Mouse (Mus musculus) left cerebral cortex, postnatal 10 days (tissue): ENCODE results near the gene Mettl8. TPM values are rescaled to one million over a fixed set of nuclear protein-coding genes. Genes with fewer than 3 reads are reported as not detected.

ENCODE experiments used
- DNase-seq, 2 experiments: peaks; one replicate each; pipeline ENCODE4 v3.0.0; 2021 to 2022; ENCODE audit warnings: low spot score in 2 of 2, mixed read lengths in 1 of 2; ENCODE audit errors: extremely low spot score in 1 of 2
- intact Hi-C: fragments of 180-260 bp; cut with DNase I; formaldehyde crosslinking; loops from one replicate; pipeline ENCODE4 v1.15.1; 2025
- total RNA-seq, 2 experiments: library from RNA; stranded (reverse); gene quantifications; 2 replicates each; pipeline ENCODE4 v1.2.3; 2021

Gene Mettl8
- 10 to 100 TPM; 13.2 to 13.6 TPM for total RNA-seq

GRCm38 (mm10) chr2:71055300-71056114, at the start of gene Mettl8, which contains the start of gene Dcaf17:
Gene Mettl8, minus strand, starts transcription at chr2:71055583.
Gene Dcaf17, plus strand, starts transcription at chr2:71055328.
- intact Hi-C loops, result loop anchor here (10.0 kb wide), 1 partner anchor 351 kb away; no protein-coding TSS in a partner anchor

DNA sequence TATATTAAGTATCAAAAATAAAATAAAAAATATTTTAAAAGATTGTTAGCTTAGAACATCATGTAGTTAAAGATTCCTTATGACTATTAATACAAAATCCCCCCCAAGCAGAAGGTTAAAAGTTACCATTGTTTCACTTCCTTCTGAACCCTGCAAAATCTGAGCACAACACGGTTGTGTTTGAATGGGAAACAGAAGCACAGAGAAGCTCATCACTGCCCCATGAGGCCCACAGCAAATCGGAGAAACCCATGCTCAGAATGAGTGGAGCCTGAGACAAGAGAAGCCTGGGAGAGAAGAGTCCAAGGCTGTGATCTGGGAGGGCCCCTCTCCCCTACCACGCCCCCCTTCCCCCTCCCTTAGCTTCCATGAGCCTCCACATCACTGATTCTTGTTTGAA, 49.3 kb upstream of the Mettl8 start:
- DNase-seq, result no peak
- intact Hi-C loops, result no loop called here

More at GRCm38 (mm10) chr2:71055300-71056114, at the start of gene Mettl8, which contains the start of gene Dcaf17:
- DNase-seq, result peak; percentile 87 to 92

DNA sequence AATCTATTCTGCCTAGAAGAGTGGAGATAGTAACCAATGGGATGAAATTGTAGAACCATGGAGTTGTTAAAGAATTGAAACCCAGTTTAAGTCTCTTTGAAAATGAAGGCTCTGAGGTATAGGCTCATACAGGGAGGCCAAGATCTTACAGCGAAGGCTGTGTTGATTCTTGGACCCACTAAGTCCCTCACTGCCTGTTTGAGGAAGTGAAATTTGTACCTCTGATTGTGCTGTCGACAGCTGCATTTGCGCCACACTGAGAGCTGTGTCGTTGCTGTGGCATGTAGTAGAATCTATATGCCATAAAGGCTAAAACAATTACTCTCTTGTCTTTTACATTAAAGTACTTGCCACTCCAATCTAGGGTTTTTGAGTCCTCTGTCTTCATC, 47.9 kb upstream of the Mettl8 start:
- intact Hi-C loops, result no loop called here
- no peak for DNase-seq

- intact Hi-C loops, result no loop called here
- DNase-seq, result peak in 1 of 2 experiments; percentile 40
Observed at GRCm38 (mm10) chr2:71102621-71103291, 47.4 kb upstream of the Mettl8 start.

DNA sequence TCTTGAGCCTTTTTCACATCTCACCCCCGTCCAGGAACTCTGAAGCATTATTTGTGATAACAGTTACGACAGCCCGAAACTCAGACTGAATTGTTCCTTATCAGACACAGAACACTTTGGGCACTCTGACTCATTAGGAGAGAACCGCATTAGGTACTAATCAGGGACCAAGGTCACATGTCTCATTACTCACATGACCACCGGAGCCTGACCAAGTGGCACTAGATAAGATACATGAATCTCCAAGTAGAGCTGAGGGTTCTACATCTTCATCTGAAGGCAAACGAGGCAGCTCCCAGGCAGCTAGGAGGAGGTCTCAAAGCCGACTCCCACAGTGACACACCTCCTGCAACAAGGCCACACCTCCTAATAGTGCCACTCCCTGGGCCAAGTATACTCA, 40.8 kb upstream of the Mettl8 start:
- no peak for DNase-seq
- intact Hi-C loops, result no loop called here

DNA sequence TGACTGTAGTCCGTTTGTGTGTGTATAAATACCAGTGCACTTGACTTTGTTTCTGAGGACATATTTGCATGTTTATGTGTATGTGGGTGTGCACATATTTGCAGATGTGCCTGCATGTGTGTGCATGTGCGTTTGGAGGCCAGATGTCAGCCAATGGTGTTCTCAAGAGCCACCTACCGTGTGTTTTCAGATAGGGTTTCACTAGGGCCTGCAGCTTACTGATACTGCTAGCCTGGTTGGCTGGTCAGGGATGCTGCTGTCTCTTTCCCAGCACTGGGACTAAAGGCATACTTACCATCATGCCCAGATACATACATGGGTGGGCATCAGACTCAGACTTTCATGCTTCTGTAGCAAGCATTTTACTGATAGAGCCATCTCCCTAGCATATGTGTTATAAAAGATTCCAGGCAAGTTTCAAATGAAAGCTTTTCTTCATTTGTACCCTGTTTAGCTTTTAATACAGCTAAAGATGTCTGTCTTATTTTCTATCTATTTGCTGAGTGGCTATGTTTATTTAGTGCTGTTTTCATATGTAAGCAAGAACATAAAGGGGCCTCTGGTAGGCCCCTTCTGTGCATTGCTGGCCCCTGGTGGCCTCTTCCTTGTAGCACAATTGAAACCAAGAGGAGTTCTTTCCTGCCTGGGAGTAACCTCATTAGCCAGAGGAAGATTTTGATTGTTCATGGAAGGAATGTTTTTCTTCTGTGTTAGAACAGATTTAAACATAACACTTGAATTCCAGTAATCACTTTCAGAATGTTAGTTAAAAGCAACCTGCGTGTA, 35.5 kb upstream of the Mettl8 start:
- DNase-seq, result no peak
- intact Hi-C loops, result no loop called here

- intact Hi-C loops, result no loop called here
- DNase-seq, result no peak
Observed at GRCm38 (mm10) chr2:71089766-71090165, 34.4 kb upstream of the Mettl8 start.

- intact Hi-C loops, result no loop called here
- DNase-seq, result no peak
Observed at GRCm38 (mm10) chr2:71083454-71084193, 28.2 kb upstream of the Mettl8 start.

GRCm38 (mm10) chr2:71082416-71082815, 27.0 kb upstream of the Mettl8 start:
- DNase-seq, result no peak
- intact Hi-C loops, result no loop called here

DNA sequence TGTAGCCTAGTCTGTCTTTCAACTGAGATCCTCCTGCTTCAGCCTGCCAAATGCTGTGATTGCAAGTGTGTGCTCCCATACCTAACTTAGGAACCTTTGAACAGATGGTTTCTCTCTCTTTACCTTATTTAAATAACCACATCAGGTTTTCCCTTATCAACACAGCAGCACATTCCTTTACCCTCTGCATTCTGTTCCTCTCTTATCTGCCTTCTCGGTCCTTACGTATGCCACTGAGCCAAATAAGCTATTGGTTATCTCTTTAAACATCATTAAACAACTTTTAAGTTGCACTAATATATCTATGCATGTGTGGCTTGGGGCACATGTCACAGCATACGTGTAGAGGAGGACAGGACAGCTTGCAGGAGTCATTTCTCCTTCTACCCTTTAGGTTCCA, 18.4 kb upstream of the Mettl8 start:
- DNase-seq, result no peak
- intact Hi-C loops, result no loop called here

- intact Hi-C loops, result no loop called here
- DNase-seq, result no peak
Observed at GRCm38 (mm10) chr2:71073330-71073729, 17.9 kb upstream of the Mettl8 start.

- intact Hi-C loops, result no loop called here
- DNase-seq, result no peak
Observed at GRCm38 (mm10) chr2:71071601-71072000, 16.2 kb upstream of the Mettl8 start.

DNA sequence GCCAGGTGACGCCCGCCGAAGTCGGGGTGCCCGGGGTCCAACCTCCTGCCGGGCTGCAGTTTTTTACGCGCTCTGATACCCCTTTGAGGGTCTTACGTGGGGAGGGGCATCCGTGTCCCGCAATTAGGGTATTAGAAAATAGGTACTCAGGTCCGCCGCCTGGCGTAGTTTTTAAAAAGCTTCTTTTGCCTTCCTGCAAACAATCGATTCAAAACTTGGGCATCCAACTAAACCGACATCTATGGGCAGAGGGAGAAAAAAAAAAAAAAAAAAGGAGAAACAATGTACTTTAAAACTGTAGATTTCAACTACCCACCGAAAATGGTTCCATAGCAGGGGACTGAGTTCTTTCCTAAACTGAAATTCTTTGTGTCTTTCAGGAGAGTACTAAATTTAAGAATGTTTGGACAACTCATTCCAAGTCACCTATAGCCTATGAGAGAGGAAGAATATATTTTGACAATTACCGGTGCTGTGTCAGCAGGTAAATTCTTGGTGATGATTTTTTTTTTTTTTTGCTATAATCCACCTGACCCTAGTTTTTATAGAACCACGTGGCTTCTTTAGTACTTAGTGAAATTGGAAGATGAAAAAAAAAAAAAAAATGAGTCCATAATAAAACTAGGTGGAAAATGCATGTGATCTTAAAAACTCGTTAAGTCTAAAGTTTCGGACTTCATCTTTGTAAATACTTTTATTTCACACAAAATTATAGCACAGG, 892 bp upstream of the Mettl8 start:
- no peak for DNase-seq
- intact Hi-C loops, result loop anchor here (10.0 kb wide), 1 partner anchor 351 kb away; no protein-coding TSS in a partner anchor

DNA sequence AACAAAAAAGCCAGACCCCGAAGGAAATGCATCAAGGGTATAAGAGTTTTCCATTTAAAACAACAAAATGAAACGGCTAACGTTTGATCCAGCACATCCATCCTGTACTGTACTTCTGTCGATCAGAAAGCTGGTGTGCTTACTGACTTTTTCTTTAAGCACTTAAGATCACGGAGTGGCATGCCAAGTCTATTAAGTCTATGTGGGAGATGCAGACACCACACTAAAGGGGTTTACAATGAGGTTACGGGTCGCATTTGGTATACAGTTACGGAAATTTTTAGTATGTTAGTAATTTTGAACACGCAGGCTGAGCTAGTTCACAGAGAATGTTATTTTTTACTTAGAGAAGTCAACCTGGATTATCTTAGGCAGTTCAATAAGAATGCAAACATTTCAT, 667 bp downstream of the Mettl8 start:
- intact Hi-C loops, result loop anchor here (10.0 kb wide), 1 partner anchor 350 kb away; no protein-coding TSS in a partner anchor
- no peak for DNase-seq

DNA sequence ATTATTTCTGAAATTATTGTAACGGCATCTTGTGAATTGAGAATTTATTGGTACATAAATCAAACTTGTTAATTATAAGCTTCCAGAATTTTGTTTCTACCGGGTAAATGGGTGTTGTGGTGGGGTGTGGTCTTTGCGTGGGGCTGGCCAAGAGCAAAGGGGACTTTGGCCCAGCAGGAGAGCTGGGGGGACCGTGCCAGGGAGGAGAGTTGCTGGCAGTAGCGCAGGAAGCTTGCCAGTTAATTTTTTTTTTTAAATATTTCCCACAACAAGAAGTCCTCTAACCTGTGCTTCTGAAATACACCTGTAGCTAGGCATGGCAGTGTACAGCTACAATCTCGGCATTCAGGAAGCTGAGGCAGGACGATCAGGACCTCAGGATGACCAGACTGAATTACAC, 4.9 kb downstream of the Mettl8 start:
- intact Hi-C loops, result loop anchor here (10.0 kb wide), 1 partner anchor 346 kb away; no protein-coding TSS in a partner anchor
- DNase-seq, result no peak

- DNase-seq, result no peak
- intact Hi-C loops, result no loop called here
Observed at GRCm38 (mm10) chr2:71048896-71049295, 6.5 kb downstream of the Mettl8 start.

- DNase-seq, result no peak
- intact Hi-C loops, result no loop called here
Observed at GRCm38 (mm10) chr2:71046751-71047320, 8.5 kb downstream of the Mettl8 start.

DNA sequence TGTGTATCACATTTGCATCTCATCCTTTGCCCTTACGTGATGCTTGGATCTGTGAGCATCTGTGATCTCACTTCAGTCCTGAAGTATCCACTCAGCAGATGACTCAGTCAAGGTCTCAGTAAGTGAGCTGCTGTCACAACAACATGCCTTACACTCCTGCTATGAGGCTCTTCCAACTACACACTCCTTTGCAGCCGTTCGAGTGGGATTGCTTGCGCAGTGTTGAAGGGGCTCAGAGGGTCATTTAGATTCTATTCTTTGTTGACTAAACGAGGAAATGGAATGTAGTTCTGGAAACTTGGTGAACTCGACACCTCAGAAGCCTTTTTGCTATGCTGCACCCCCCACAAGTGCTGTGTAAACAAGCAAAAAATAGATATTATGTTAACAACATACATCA, 9.2 kb downstream of the Mettl8 start:
- DNase-seq, result no peak
- intact Hi-C loops, result no loop called here
